Mouse (Mus musculus) lung, postnatal 36 days (tissue): ENCODE measurements around the gene Ksr2.

Experiments used
- DNase-seq: peaks from one replicate; pipeline ENCODE4 v3.0.0; 2022; ENCODE audit warnings: mixed read lengths

Gene Ksr2

GRCm38 (mm10) chr5:117697589-117697988 lies 283.8 kb downstream of the Ksr2 start:
- no peak for DNase-seq

- DNase-seq, result no peak
Observed at GRCm38 (mm10) chr5:117704371-117704770, 290.6 kb downstream of the Ksr2 start.

GRCm38 (mm10) chr5:117706633-117707032 lies 292.8 kb downstream of the Ksr2 start:
- DNase-seq, result no peak

GRCm38 (mm10) chr5:117709306-117709705 lies 295.5 kb downstream of the Ksr2 start:
- no peak for DNase-seq

- DNase-seq, result no peak
Observed at GRCm38 (mm10) chr5:117711636-117712035, 297.8 kb downstream of the Ksr2 start.

- DNase-seq, result peak; percentile 74
Observed at GRCm38 (mm10) chr5:117712207-117712606, 298.4 kb downstream of the Ksr2 start.

- no peak for DNase-seq
Observed at GRCm38 (mm10) chr5:117717120-117717519, 303.3 kb downstream of the Ksr2 start.

GRCm38 (mm10) chr5:117723316-117723715 lies 309.5 kb downstream of the Ksr2 start:
- DNase-seq, result peak; percentile 24

GRCm38 (mm10) chr5:117726548-117726947 lies 312.7 kb downstream of the Ksr2 start:
- DNase-seq, result peak; percentile 3

- no peak for DNase-seq
Observed at GRCm38 (mm10) chr5:117727138-117727537, 313.3 kb downstream of the Ksr2 start.

GRCm38 (mm10) chr5:117731311-117731710 lies 317.5 kb downstream of the Ksr2 start:
- peak; percentile 7 for DNase-seq

GRCm38 (mm10) chr5:117744654-117745178 lies 330.9 kb downstream of the Ksr2 start:
- no peak for DNase-seq

- no peak for DNase-seq
Observed at GRCm38 (mm10) chr5:117749353-117749752, 335.6 kb downstream of the Ksr2 start.

- no peak for DNase-seq
Observed at GRCm38 (mm10) chr5:117757696-117758482, 344.1 kb downstream of the Ksr2 start.

GRCm38 (mm10) chr5:117761181-117761832 lies 347.5 kb downstream of the Ksr2 start:
- no peak for DNase-seq

GRCm38 (mm10) chr5:117764496-117764895 lies 350.7 kb downstream of the Ksr2 start:
- no peak for DNase-seq

GRCm38 (mm10) chr5:117779175-117779574 lies 365.4 kb downstream of the Ksr2 start:
- DNase-seq, result no peak

GRCm38 (mm10) chr5:117780681-117781080 lies 366.9 kb downstream of the Ksr2 start, which contains the start of gene Nos1:
TSS of gene Nos1 (plus strand) at chr5:117781032.
- no peak for DNase-seq

GRCm38 (mm10) chr5:117781178-117781577 lies 367.4 kb downstream of the Ksr2 start:
- DNase-seq, result no peak

GRCm38 (mm10) chr5:117790071-117790470 lies 376.3 kb downstream of the Ksr2 start:
- no peak for DNase-seq

- no peak for DNase-seq
Observed at GRCm38 (mm10) chr5:117791875-117792274, 378.1 kb downstream of the Ksr2 start.

- no peak for DNase-seq
Observed at GRCm38 (mm10) chr5:117800849-117801248, 387.0 kb downstream of the Ksr2 start.

- no peak for DNase-seq
Observed at GRCm38 (mm10) chr5:117802071-117802521, 388.3 kb downstream of the Ksr2 start.

GRCm38 (mm10) chr5:117803551-117803950 lies 389.8 kb downstream of the Ksr2 start:
- DNase-seq, result no peak
